8 mouse cellular contexts compared by ENCODE assay signal in genomic region chr2:61401636-61402587, GRCm38 (mm10).
DNase-seq lines count a peak whose midpoint lies in the region; ATAC-seq and TF ChIP-seq lines count a peak whose summit lies in the region.

No protein-coding gene starts in this region.

- H3K9me3 ChIP-seq in forebrain, embryonic 11.5 days (ENCODE audit: control insufficient read depth, low read length) = no peaks in the 10 kb centered on the region
- H3K9me3 ChIP-seq in heart, postnatal 0 days (replicated peaks; ENCODE audit: control insufficient read depth, low read length) = no peaks in the 10 kb centered on the region
- H3K9me3 ChIP-seq in liver, embryonic 15.5 days (replicated peaks) = no peaks in the 10 kb centered on the region
- H3K9me3 ChIP-seq in neural tube, embryonic 12.5 days = no peaks in the 10 kb centered on the region

- no peaks in the 10 kb centered on the region for H3K36me3 ChIP-seq in forebrain, embryonic 11.5 days (ENCODE audit: control insufficient read depth, insufficient read depth, low read length)
- H3K36me3 ChIP-seq in heart, postnatal 0 days (replicated peaks; ENCODE audit: control insufficient read depth, insufficient read depth, low read length) = no peaks in the 10 kb centered on the region
- no peaks in the 10 kb centered on the region for H3K36me3 ChIP-seq in liver, embryonic 15.5 days (replicated peaks)
- no peaks in the 10 kb centered on the region for H3K36me3 ChIP-seq in neural tube, embryonic 12.5 days

- peak overlapping the region; percentile 51 for H3K4me2 ChIP-seq in forebrain, embryonic 11.5 days (ENCODE audit: low read depth, low read length, severe bottlenecking)
- peak overlapping the region; percentile 76 for H3K4me2 ChIP-seq in heart, postnatal 0 days (ENCODE audit: low read depth, low read length)
- H3K4me2 ChIP-seq in liver, embryonic 15.5 days = peak overlapping the region; percentile 62
- H3K4me2 ChIP-seq in neural tube, embryonic 12.5 days (replicated peaks) = peak overlapping the region; percentile 62

- H3K27ac ChIP-seq in forebrain, embryonic 11.5 days (ENCODE audit: low read depth, low read length) = no peak overlapping the region
- H3K27ac ChIP-seq in heart, postnatal 0 days (ENCODE audit: low read depth) = peak overlapping the region; percentile 92
- H3K27ac ChIP-seq in liver, embryonic 15.5 days (replicated peaks) = peak overlapping the region; percentile 31; the same call in 1 of the 2 replicates
- no peak overlapping the region for H3K27ac ChIP-seq in neural tube, embryonic 12.5 days

- peak; percentile 84 for DNase-seq in brain, embryonic 14.5 days (ENCODE audit: low read depth)
- peak; percentile 83 for DNase-seq in forebrain, embryonic 11.5 days (ENCODE audit: low spot score)
- DNase-seq in heart, postnatal 0 days (ENCODE audit: low spot score) = peak; percentile 88
- DNase-seq in kidney, postnatal 25 days = peak; percentile 82 to 91
- DNase-seq in thymus, postnatal 10 days (ENCODE audit: low spot score in 2 of 2) = peak; percentile 6 to 41

- peak; percentile 73 for TF ChIP-seq EP300 in heart, postnatal 0 days (IDR thresholded peaks at IDR 0.05; ENCODE audit: low read depth)

- H3K4me3 ChIP-seq in forebrain, embryonic 11.5 days (ENCODE audit: low read depth, low read length) = peak overlapping the region; percentile 27
- H3K4me3 ChIP-seq in heart, postnatal 0 days (ENCODE audit: low read depth, low read length) = peak overlapping the region; percentile 46
- H3K4me3 ChIP-seq in liver, embryonic 15.5 days (replicated peaks) = peak overlapping the region; percentile 41
- H3K4me3 ChIP-seq in neural tube, embryonic 12.5 days = peak overlapping the region; percentile 36

- no peak for TF ChIP-seq POLR2A in brain, embryonic 14.5 days (IDR thresholded peaks at IDR 0.05; ENCODE audit: borderline replicate concordance, extremely low read depth, insufficient read depth, insufficient read length, poor library complexity, severe bottlenecking)

- peak; percentile 68 for ATAC-seq in CD4-positive, CD25-positive, alpha-beta regulatory T cell, adult 4 months
- peak; percentile 63 for ATAC-seq in forebrain, embryonic 11.5 days (replicated peaks; ENCODE audit: low FRiP score)
- peak; percentile 85 for ATAC-seq in heart, postnatal 0 days (ENCODE audit: insufficient read depth, low read depth)
- no peak for ATAC-seq in liver, embryonic 15.5 days (ENCODE audit: insufficient read depth)
- ATAC-seq in neural tube, embryonic 12.5 days (ENCODE audit: low FRiP score, low read depth) = peak; percentile 64

- WGBS in forebrain, embryonic 11.5 days = under 1% methylated on average over 20 of the region's 21 CpGs
- 1% methylated on average over 20 of the region's 21 CpGs for WGBS in heart, postnatal 0 days
- WGBS in liver, embryonic 15.5 days (ENCODE audit: insufficient replicate concordance) = 3% methylated on average over 21 of the region's 21 CpGs
- under 1% methylated on average over 20 of the region's 21 CpGs for WGBS in neural tube, embryonic 12.5 days

- 0 out of 2 replicates have a peak, but pooled peaks cover 2% of the 10 kb centered on the region for H3K27me3 ChIP-seq in forebrain, embryonic 11.5 days (ENCODE audit: control insufficient read depth, insufficient read depth, low read length)
- no peaks in the 10 kb centered on the region for H3K27me3 ChIP-seq in heart, postnatal 0 days (ENCODE audit: control insufficient read depth, insufficient read depth, low read length)
- no peaks in the 10 kb centered on the region for H3K27me3 ChIP-seq in liver, embryonic 15.5 days
- no peaks in the 10 kb centered on the region for H3K27me3 ChIP-seq in neural tube, embryonic 12.5 days (replicated peaks)

- H3K9ac ChIP-seq in forebrain, embryonic 11.5 days (ENCODE audit: low read length) = peak overlapping the region; percentile 39; the same call in 1 of the 2 replicates
- peak overlapping the region; percentile 53; the same call in 1 of the 2 replicates for H3K9ac ChIP-seq in heart, postnatal 0 days (replicated peaks; ENCODE audit: low read depth, low read length)
- H3K9ac ChIP-seq in liver, embryonic 15.5 days = no peak overlapping the region
- no peak overlapping the region for H3K9ac ChIP-seq in neural tube, embryonic 12.5 days

- TF ChIP-seq CTCF in brain, embryonic 14.5 days (IDR thresholded peaks at IDR 0.05; ENCODE audit: borderline replicate concordance, extremely low read depth, insufficient read depth, insufficient read length) = peak; percentile 58; the same call in 1 of the 2 replicates
- TF ChIP-seq CTCF in heart, postnatal 0 days (IDR thresholded peaks at IDR 0.05; ENCODE audit: low read depth) = peak; percentile 60

- peaks cover 5% of the 10 kb centered on the region; the same call in 1 of the 2 replicates for H3K4me1 ChIP-seq in forebrain, embryonic 11.5 days (replicated peaks; ENCODE audit: control insufficient read depth, insufficient read depth, low read length)
- H3K4me1 ChIP-seq in heart, postnatal 0 days (ENCODE audit: control insufficient read depth, insufficient read depth) = peaks cover 4% of the 10 kb centered on the region; the same call in 1 of the 2 replicates
- H3K4me1 ChIP-seq in liver, embryonic 15.5 days (replicated peaks) = peaks cover 15% of the 10 kb centered on the region
- H3K4me1 ChIP-seq in neural tube, embryonic 12.5 days = 0 out of 2 replicates have a peak, but pooled peaks cover 7% of the 10 kb centered on the region

Comparison
In these comparisons a context has a peak if more than half of its experiments do, and no peak if none do; other contexts are left out.
1. DNase-seq: peak in every context shown above with its lines; median percentile 88 in heart, postnatal 0 days; 86 in kidney, postnatal 25 days; 84 in brain, embryonic 14.5 days; 83 in forebrain, embryonic 11.5 days; 24 in thymus, postnatal 10 days.
2. H3K27ac ChIP-seq: peak in heart, postnatal 0 days (single experiment) and liver, embryonic 15.5 days (single experiment); none in forebrain, embryonic 11.5 days (single experiment) and neural tube, embryonic 12.5 days (single experiment).
3. H3K9ac ChIP-seq: peak in forebrain, embryonic 11.5 days (single experiment) and heart, postnatal 0 days (single experiment); none in liver, embryonic 15.5 days (single experiment) and neural tube, embryonic 12.5 days (single experiment).
4. Peak in every context shown above with its lines, with median percentiles within 50 percentile points of each other: H3K4me2 ChIP-seq and H3K4me3 ChIP-seq.